Mouse (Mus musculus): ENCODE results near the gene Mark1.

GRCm38 (mm10) chr1:184851166-184851565 is 148.2 kb downstream of the Mark1 start:
- TF ChIP-seq POLR2A (IDR thresholded peaks at IDR 0.05; ENCODE audit: borderline replicate concordance, control insufficient read depth, low read depth, low read length) (no peak), CTCF (IDR thresholded peaks at IDR 0.05; ENCODE audit: control insufficient read depth, insufficient read depth, low read length) (no peak)
